Mouse (Mus musculus): Measurements from ENCODE around the gene S100a3. TPM values are rescaled to one million over a fixed set of nuclear protein-coding genes. Genes with fewer than 3 reads are reported as not detected.
A peak's percentile ranks its signal among the peaks of the same experiment; 100 is the strongest.

Gene S100a3
- polyA plus RNA-seq, 1 experiment from 2014 or later = not detected

DNA sequence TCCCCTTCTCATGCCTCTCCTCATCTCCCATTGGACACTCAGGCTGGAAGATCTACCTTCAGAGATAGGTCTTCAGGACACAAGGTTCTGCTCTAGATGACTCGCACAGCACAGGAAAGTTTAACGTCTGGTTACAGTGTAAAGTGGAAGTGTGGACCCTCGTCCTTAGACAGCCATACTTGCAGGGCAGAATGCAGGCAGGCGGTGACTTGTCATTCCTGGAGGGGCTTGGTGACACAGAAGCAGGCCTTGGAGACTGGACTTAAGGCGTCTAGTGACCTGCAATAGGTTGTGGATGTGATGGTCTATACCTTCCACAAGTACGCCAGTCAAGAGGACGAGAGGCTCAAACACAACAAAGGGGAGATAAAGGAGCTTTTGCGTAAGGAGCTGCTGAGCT is 29.6 kb downstream of the S100a3 start, which contains the start of gene S100a2:
Gene S100a2 (plus strand): TSS at position 301 of the 400 bp plus-strand sequence.
- no peaks in the 10 kb centered on the region for H3K4me1 ChIP-seq
- no peaks in the 10 kb centered on the region for H3K9me3 ChIP-seq
- H3K27me3 ChIP-seq = no peaks in the 10 kb centered on the region
- H3K4me2 ChIP-seq (replicated peaks) = no peak within 1 kb of the TSS
- 83% methylated on average over 8 of the region's 8 CpGs for WGBS
- no peak for ATAC-seq (ENCODE audit: insufficient number of reproducible peaks, insufficient read depth, low FRiP score, low TSS enrichment)
- no peak within 1 kb of the TSS for H3K27ac ChIP-seq
- no peaks in the 10 kb centered on the region for H3K36me3 ChIP-seq
- no peak within 1 kb of the TSS for H3K9ac ChIP-seq
- H3K4me3 ChIP-seq = no peak within 1 kb of the TSS

DNA sequence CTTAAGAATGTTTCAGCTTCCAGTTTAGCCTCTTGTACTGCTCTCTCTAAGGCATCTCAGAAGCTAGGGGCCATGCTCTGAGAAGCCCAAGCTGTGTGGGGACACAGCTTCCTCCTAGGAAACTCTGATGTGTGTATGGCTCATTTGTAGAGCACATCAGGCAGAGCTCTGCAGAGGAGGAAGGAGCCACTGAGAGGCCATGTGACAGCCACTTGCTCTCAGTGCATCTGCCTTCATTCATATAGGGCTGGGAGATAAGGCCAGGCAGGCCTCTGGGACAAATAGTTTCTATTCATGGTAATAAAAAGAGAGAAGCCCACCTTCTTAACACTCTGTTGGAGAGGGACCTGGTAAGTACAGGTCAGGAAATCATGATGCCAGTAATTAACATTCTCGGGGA is 34.1 kb downstream of the S100a3 start:
- H3K4me3 ChIP-seq = no peak overlapping the region
- H3K4me2 ChIP-seq (replicated peaks) = no peak overlapping the region
- WGBS = 26% methylated on average over 1 of the region's 1 CpGs
- H3K36me3 ChIP-seq = no peaks in the 10 kb centered on the region
- H3K9me3 ChIP-seq = no peaks in the 10 kb centered on the region
- no peak for ATAC-seq (ENCODE audit: insufficient number of reproducible peaks, insufficient read depth, low FRiP score, low TSS enrichment)
- H3K9ac ChIP-seq = no peak overlapping the region
- H3K4me1 ChIP-seq = peaks cover 6% of the 10 kb centered on the region; the same call in 1 of the 2 replicates
- H3K27ac ChIP-seq = no peak overlapping the region
- H3K27me3 ChIP-seq = no peaks in the 10 kb centered on the region

DNA sequence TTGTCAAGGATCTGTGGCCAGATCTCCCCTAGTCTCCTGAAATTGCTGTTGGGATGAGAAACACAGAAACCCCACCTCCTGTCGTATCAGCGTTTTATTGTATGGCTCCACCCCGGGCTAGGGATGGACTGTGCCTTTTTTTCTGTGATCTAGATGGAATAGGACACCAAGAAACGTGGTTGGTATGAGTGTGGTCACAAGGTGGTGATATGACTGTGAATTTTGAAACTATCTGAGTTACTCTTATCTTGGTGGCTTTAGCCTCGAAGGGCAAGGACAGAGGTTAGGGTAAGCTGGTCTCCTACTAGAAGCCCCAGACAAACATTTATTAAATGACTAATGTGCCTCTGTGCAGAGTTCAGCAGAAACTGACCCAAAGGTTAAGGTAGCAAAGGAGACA is 35.2 kb downstream of the S100a3 start:
- Histone ChIP-seq H3K9me3 (no peaks in the 10 kb centered on the region), H3K27me3 (no peaks in the 10 kb centered on the region), H3K9ac (no peak overlapping the region), H3K36me3 (no peaks in the 10 kb centered on the region), H3K4me3 (no peak overlapping the region), H3K4me2 (replicated peaks) (no peak overlapping the region), H3K27ac (no peak overlapping the region), H3K4me1 (peaks cover 6% of the 10 kb centered on the region; the same call in 1 of the 2 replicates)
- 79% methylated on average over 5 of the region's 5 CpGs for WGBS
- ATAC-seq (ENCODE audit: insufficient number of reproducible peaks, insufficient read depth, low FRiP score, low TSS enrichment) = no peak

GRCm38 (mm10) chr3:90596810-90597209 is 36.4 kb downstream of the S100a3 start:
- no peak overlapping the region for H3K4me2 ChIP-seq (replicated peaks)
- H3K27me3 ChIP-seq = no peaks in the 10 kb centered on the region
- H3K36me3 ChIP-seq = no peaks in the 10 kb centered on the region
- no peaks in the 10 kb centered on the region for H3K9me3 ChIP-seq
- H3K9ac ChIP-seq = no peak overlapping the region
- WGBS = 83% methylated on average over 6 of the region's 6 CpGs
- no peak overlapping the region for H3K27ac ChIP-seq
- no peak overlapping the region for H3K4me3 ChIP-seq
- ATAC-seq (ENCODE audit: insufficient number of reproducible peaks, insufficient read depth, low FRiP score, low TSS enrichment) = no peak
- peaks cover 6% of the 10 kb centered on the region; the same call in 1 of the 2 replicates for H3K4me1 ChIP-seq

DNA sequence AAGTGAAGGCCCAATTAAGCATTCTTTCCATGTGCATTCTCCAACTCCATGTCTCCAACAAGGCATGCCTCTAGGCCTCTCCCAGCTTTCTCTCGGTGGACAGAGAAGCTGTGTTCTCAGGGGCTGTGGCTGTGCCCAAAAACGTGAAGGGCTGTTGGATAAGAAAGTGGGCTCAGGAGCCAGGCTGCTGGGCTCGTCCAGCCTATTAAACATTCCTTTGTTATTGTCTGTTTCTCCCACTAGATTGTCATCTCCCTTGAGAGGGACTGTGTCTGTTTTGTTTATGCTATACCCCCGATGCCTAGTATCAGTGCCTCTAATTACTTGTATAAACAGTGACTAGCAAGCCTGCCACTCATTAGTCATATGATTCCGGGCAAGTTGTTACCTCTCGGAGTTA is 37.4 kb downstream of the S100a3 start:
- H3K9ac ChIP-seq = no peak overlapping the region
- peaks cover 6% of the 10 kb centered on the region; the same call in 1 of the 2 replicates for H3K4me1 ChIP-seq
- H3K27ac ChIP-seq = no peak overlapping the region
- no peak overlapping the region for H3K4me3 ChIP-seq
- no peaks in the 10 kb centered on the region for H3K9me3 ChIP-seq
- no peaks in the 10 kb centered on the region for H3K36me3 ChIP-seq
- H3K27me3 ChIP-seq = no peaks in the 10 kb centered on the region
- 16% methylated on average over 6 of the region's 6 CpGs for WGBS
- no peak for ATAC-seq (ENCODE audit: insufficient number of reproducible peaks, insufficient read depth, low FRiP score, low TSS enrichment)
- no peak overlapping the region for H3K4me2 ChIP-seq (replicated peaks)

DNA sequence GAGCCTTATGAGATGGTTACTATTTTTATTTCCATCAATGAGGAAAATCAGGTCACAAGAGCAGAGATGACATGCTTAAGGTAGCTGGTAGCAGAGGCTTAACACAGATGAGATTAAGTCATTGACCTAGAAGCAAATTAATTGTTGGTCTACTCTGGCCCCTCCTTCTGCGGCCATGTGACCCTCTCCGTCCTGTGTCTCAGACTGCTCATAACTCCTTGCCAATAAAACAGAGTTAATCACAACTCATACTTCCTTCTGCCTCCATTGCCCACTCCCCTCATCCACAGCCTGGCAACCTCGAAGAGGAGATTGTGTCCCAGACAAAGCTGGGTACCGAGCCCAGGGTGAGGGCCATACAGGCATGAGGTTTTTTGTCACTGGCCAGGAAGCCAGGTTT is 37.8 kb downstream of the S100a3 start:
- no peaks in the 10 kb centered on the region for H3K36me3 ChIP-seq
- no peak overlapping the region for H3K9ac ChIP-seq
- H3K4me1 ChIP-seq = peaks cover 6% of the 10 kb centered on the region; the same call in 1 of the 2 replicates
- ATAC-seq (ENCODE audit: insufficient number of reproducible peaks, insufficient read depth, low FRiP score, low TSS enrichment) = no peak
- H3K27ac ChIP-seq = no peak overlapping the region
- no peak overlapping the region for H3K4me3 ChIP-seq
- no peaks in the 10 kb centered on the region for H3K27me3 ChIP-seq
- WGBS = 82% methylated on average over 4 of the region's 4 CpGs
- no peak overlapping the region for H3K4me2 ChIP-seq (replicated peaks)
- H3K9me3 ChIP-seq = no peaks in the 10 kb centered on the region

DNA sequence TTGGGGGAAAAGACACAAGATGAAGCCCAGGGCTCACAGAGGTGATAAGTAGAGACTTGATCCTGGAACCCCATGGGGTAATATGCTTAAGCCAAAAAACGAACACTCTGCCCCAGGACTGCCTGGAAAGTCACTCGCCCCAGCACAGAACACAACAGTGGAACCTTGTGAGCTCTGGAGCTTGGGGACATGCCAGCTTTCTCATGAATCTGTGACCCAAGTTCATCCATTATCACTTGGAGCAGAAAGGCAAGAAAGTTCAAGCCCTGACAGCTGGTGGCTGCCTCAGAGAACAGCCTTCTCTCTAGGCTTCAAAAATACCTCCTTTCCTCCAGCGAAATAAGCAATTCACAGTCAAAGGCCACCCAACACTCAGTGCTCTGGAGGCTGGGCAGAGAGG is 39.0 kb downstream of the S100a3 start:
- Histone ChIP-seq H3K4me3 (no peak overlapping the region), H3K9ac (no peak overlapping the region), H3K4me1 (peaks cover 16% of the 10 kb centered on the region), H3K36me3 (no peaks in the 10 kb centered on the region), H3K27me3 (no peaks in the 10 kb centered on the region), H3K4me2 (replicated peaks) (no peak overlapping the region), H3K9me3 (no peaks in the 10 kb centered on the region), H3K27ac (no peak overlapping the region)
- ATAC-seq (ENCODE audit: insufficient number of reproducible peaks, insufficient read depth, low FRiP score, low TSS enrichment) = no peak
- 74% methylated on average over 3 of the region's 3 CpGs for WGBS

GRCm38 (mm10) chr3:90600036-90600435 is 39.7 kb downstream of the S100a3 start:
- no peak for ATAC-seq (ENCODE audit: insufficient number of reproducible peaks, insufficient read depth, low FRiP score, low TSS enrichment)
- Histone ChIP-seq H3K4me2 (replicated peaks) (no peak overlapping the region), H3K27ac (no peak overlapping the region), H3K4me1 (peaks cover 22% of the 10 kb centered on the region), H3K9me3 (no peaks in the 10 kb centered on the region), H3K4me3 (no peak overlapping the region), H3K27me3 (no peaks in the 10 kb centered on the region), H3K9ac (no peak overlapping the region), H3K36me3 (no peaks in the 10 kb centered on the region)
- WGBS = 71% methylated on average over 6 of the region's 6 CpGs

DNA sequence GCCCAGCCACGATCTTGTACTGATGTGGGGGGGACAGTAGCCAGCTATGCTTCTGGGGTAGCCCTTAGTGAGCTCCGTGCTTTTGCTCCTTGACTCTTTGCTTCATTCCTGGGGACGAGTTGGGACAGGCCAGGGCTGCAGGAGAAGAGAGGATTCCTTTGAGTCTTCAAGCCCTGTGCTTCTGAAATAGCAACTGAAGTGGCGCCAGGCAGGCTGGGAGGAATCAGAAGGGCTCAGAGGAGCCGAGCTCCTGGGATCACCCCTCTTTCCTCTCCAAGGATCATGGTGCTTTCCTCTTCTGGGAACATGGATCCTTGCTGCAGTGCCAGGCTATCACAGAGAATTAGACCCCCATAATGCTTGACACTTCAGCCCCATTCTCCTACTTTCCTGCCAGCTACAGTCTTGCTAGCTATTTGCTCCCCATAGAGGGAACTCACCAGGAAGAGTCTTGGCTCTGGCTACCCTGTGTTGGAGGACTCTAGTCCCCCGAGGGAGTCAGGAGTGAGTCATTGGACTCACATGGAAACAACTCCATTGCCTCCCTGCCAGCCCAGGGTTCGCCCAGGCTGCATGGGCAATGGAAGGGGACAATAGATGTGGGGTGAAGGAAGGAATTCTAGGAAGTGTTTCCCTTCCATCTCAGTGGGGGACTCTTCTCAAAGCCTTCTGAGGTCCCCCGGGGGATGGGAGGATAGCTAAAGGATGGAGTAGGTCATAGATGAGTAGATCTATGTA is 40.2 kb downstream of the S100a3 start:
- no peak for ATAC-seq (ENCODE audit: insufficient number of reproducible peaks, insufficient read depth, low FRiP score, low TSS enrichment)
- no peak overlapping the region for H3K4me2 ChIP-seq (replicated peaks)
- no peaks in the 10 kb centered on the region for H3K9me3 ChIP-seq
- 74% methylated on average over 8 of the region's 8 CpGs for WGBS
- H3K36me3 ChIP-seq = no peaks in the 10 kb centered on the region
- no peaks in the 10 kb centered on the region for H3K27me3 ChIP-seq
- peaks cover 28% of the 10 kb centered on the region for H3K4me1 ChIP-seq
- H3K27ac ChIP-seq = no peak overlapping the region
- no peak overlapping the region for H3K9ac ChIP-seq
- no peak overlapping the region for H3K4me3 ChIP-seq

GRCm38 (mm10) chr3:90601486-90602110 is 41.2 kb downstream of the S100a3 start, which contains the start of gene Gm42674:
Gene Gm42674, plus strand, starts transcription at chr3:90601904.
- Histone ChIP-seq H3K4me2 (replicated peaks) (no peak within 1 kb of the TSS), H3K9me3 (no peaks in the 10 kb centered on the region), H3K36me3 (no peaks in the 10 kb centered on the region), H3K27ac (no peak within 1 kb of the TSS), H3K4me1 (peaks cover 36% of the 10 kb centered on the region), H3K4me3 (no peak within 1 kb of the TSS), H3K27me3 (no peaks in the 10 kb centered on the region), H3K9ac (no peak within 1 kb of the TSS)
- WGBS = 86% methylated on average over 11 of the region's 11 CpGs
- no peak for ATAC-seq (ENCODE audit: insufficient number of reproducible peaks, insufficient read depth, low FRiP score, low TSS enrichment)

DNA sequence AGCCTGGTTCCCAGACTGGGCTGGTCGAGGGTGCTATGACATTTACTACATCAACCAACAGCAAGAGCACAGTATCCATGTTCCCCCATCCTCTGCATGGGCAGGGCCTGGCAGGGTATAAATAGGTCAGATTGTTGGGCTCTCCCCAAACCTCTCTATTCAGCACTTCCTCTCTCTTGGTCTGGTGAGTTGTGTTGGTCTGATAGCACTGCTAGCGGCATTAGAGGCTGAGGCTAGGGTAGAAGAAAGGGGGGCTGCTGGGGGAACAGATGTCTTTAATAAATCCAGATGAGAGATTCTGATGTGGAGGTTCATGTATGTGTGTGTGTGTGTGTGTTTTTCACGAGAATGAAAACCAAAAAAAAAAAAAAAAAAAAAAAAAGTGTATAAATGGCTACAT is 43.2 kb downstream of the S100a3 start, which contains the start of gene S100a4:
Gene S100a4 (plus strand): TSS at position 149 of the 400 bp plus-strand sequence.
- Histone ChIP-seq H3K4me3 (no peak within 1 kb of the TSS), H3K27me3 (no peaks in the 10 kb centered on the region), H3K4me1 (peaks cover 30% of the 10 kb centered on the region), H3K4me2 (replicated peaks) (0 out of 2 replicates have a peak within 1 kb of the TSS, but pooled peaks have one; percentile 2), H3K9ac (no peak within 1 kb of the TSS), H3K36me3 (no peaks in the 10 kb centered on the region), H3K27ac (peak within 1 kb of the TSS; percentile 90), H3K9me3 (no peaks in the 10 kb centered on the region)
- ATAC-seq (ENCODE audit: insufficient number of reproducible peaks, insufficient read depth, low FRiP score, low TSS enrichment) = peak; percentile 62; the same call in 1 of the 2 replicates
- WGBS = 23% methylated on average over 3 of the region's 3 CpGs

GRCm38 (mm10) chr3:90604416-90604815 is 44.0 kb downstream of the S100a3 start:
- Histone ChIP-seq H3K4me2 (replicated peaks) (0 out of 2 replicates have a peak overlapping the region, but pooled peaks have one; percentile 2), H3K27me3 (no peaks in the 10 kb centered on the region), H3K9ac (no peak overlapping the region), H3K27ac (peak overlapping the region; percentile 90), H3K4me1 (peaks cover 30% of the 10 kb centered on the region), H3K4me3 (no peak overlapping the region), H3K9me3 (no peaks in the 10 kb centered on the region), H3K36me3 (no peaks in the 10 kb centered on the region)
- WGBS = 36% methylated on average over 4 of the region's 4 CpGs
- peak; percentile 64; the same call in 1 of the 2 replicates for ATAC-seq (ENCODE audit: insufficient number of reproducible peaks, insufficient read depth, low FRiP score, low TSS enrichment)

Measured in embryonic facial prominence, embryonic 12.5 days (tissue).